Mouse (Mus musculus) limb, embryonic 10.5 days (tissue): ENCODE data around the gene Fam241b. TPM values are rescaled to one million over a fixed set of nuclear protein-coding genes. Genes with fewer than 3 reads are reported as not detected.

ENCODE experiments used
- DNase-seq: peaks from one replicate; pipeline ENCODE4 v3.0.0-alpha.2; 2017; ENCODE audit warnings: low spot score
- H3K27ac ChIP-seq: fragments of 300-500 bp; sonication (generic); 2 replicates; pipeline ENCODE4 v1.5.1; 2016; ENCODE audit warnings: mild to moderate bottlenecking
- H3K27me3 ChIP-seq: fragments of 300-500 bp; sonication (generic); 2 replicates; pipeline ENCODE4 v1.6.1; 2016; ENCODE audit warnings: low read depth, mild to moderate bottlenecking; ENCODE audit not compliant: poor library complexity, severe bottlenecking
- H3K36me3 ChIP-seq: fragments of 300-500 bp; sonication (generic); 2 replicates; pipeline ENCODE4 v1.6.1; 2016; ENCODE audit warnings: mild to moderate bottlenecking, moderate library complexity
- H3K4me1 ChIP-seq: fragments of 300-500 bp; sonication (generic); 2 replicates; pipeline ENCODE4 v1.6.1; 2016
- H3K4me3 ChIP-seq: fragments of 300-500 bp; sonication (generic); 2 replicates; pipeline ENCODE4 v1.5.1; 2016; ENCODE audit warnings: mild to moderate bottlenecking, moderate library complexity
- H3K9me3 ChIP-seq: fragments of 300-500 bp; sonication (generic); replicated peaks from 2 replicates; pipeline ENCODE4 v1.6.1; 2016; ENCODE audit warnings: mild to moderate bottlenecking
- WGBS: fragments of 180-500 bp; shearing (Covaris S2); methylation state at CpG from one replicate; pipeline ENCODE4 v1.1.7; 2016; 5-methylcytosine and 5-hydroxymethylcytosine counted together
- polyA plus RNA-seq: library from polyadenylated mRNA; unstranded; fragments of >200 nt; fragmentation: Nextera tagmentation; extraction: Ambion mirVana; gene quantifications from 2 replicates; pipeline ENCODE4 v1.2.1, GENCODE M21; 2016

The Fam241b gene
- polyA plus RNA-seq, result 9.0 and 12.6 TPM in 2 replicates

- no peak within 1 kb of the TSS for H3K27ac ChIP-seq
- H3K4me3 ChIP-seq, result no peak within 1 kb of the TSS
- no peaks in the 10 kb centered on the region for H3K9me3 ChIP-seq
- 62% methylated on average over 8 of the region's 8 CpGs for WGBS
- H3K36me3 ChIP-seq, result no peaks in the 10 kb centered on the region
- H3K27me3 ChIP-seq, result peaks cover 55% of the 10 kb centered on the region
- no peak for DNase-seq
- no peaks in the 10 kb centered on the region for H3K4me1 ChIP-seq
Measured at GRCm38 (mm10) chr10:62143820-62144219, at the start of gene Fam241b. Fam241b (minus strand) TSS chr10:62143920.

GRCm38 (mm10) chr10:62192701-62193157, 49.0 kb upstream of the Fam241b start:
- DNase-seq, result no peak
- H3K27me3 ChIP-seq, result peaks cover 5% of the 10 kb centered on the region
- peaks cover 12% of the 10 kb centered on the region for H3K4me1 ChIP-seq
- H3K27ac ChIP-seq, result no peak overlapping the region
- WGBS, result 77% methylated on average over 9 of the region's 9 CpGs
- no peak overlapping the region for H3K4me3 ChIP-seq
- no peaks in the 10 kb centered on the region for H3K9me3 ChIP-seq
- no peaks in the 10 kb centered on the region for H3K36me3 ChIP-seq

GRCm38 (mm10) chr10:62190821-62191220, 47.1 kb upstream of the Fam241b start:
- H3K27ac ChIP-seq, result no peak overlapping the region
- WGBS, result 91% methylated on average over 7 of the region's 7 CpGs
- no peaks in the 10 kb centered on the region for H3K9me3 ChIP-seq
- no peak for DNase-seq
- H3K36me3 ChIP-seq, result no peaks in the 10 kb centered on the region
- H3K27me3 ChIP-seq, result peaks cover 10% of the 10 kb centered on the region
- peaks cover 12% of the 10 kb centered on the region for H3K4me1 ChIP-seq
- no peak overlapping the region for H3K4me3 ChIP-seq

- no peaks in the 10 kb centered on the region for H3K36me3 ChIP-seq
- no peak for DNase-seq
- H3K4me1 ChIP-seq, result peaks cover 3% of the 10 kb centered on the region
- 84% methylated on average over 4 of the region's 4 CpGs for WGBS
- no peaks in the 10 kb centered on the region for H3K9me3 ChIP-seq
- H3K4me3 ChIP-seq, result no peak overlapping the region
- peaks cover 10% of the 10 kb centered on the region for H3K27me3 ChIP-seq
- H3K27ac ChIP-seq, result 0 out of 2 replicates have a peak overlapping the region, but pooled peaks have one; percentile 46
Measured at GRCm38 (mm10) chr10:62189910-62190309, 46.2 kb upstream of the Fam241b start.

GRCm38 (mm10) chr10:62189303-62189702, 45.6 kb upstream of the Fam241b start:
- no peak for DNase-seq
- H3K9me3 ChIP-seq, result no peaks in the 10 kb centered on the region
- H3K36me3 ChIP-seq, result no peaks in the 10 kb centered on the region
- peaks cover 2% of the 10 kb centered on the region; the same call in 1 of the 2 replicates for H3K4me1 ChIP-seq
- no peak overlapping the region for H3K4me3 ChIP-seq
- 71% methylated on average over 3 of the region's 3 CpGs for WGBS
- H3K27me3 ChIP-seq, result peaks cover 10% of the 10 kb centered on the region
- H3K27ac ChIP-seq, result no peak overlapping the region

GRCm38 (mm10) chr10:62186882-62187281, 43.2 kb upstream of the Fam241b start:
- H3K36me3 ChIP-seq, result no peaks in the 10 kb centered on the region
- H3K9me3 ChIP-seq, result no peaks in the 10 kb centered on the region
- H3K4me3 ChIP-seq, result no peak overlapping the region
- no peak overlapping the region for H3K27ac ChIP-seq
- WGBS, result 23% methylated on average over 7 of the region's 7 CpGs
- peaks cover 20% of the 10 kb centered on the region for H3K27me3 ChIP-seq
- peaks cover 2% of the 10 kb centered on the region; the same call in 1 of the 2 replicates for H3K4me1 ChIP-seq
- DNase-seq, result peak; percentile 91

- no peak overlapping the region for H3K4me3 ChIP-seq
- 2% methylated on average over 10 of the region's 10 CpGs for WGBS
- H3K36me3 ChIP-seq, result no peaks in the 10 kb centered on the region
- H3K27ac ChIP-seq, result no peak overlapping the region
- H3K9me3 ChIP-seq, result no peaks in the 10 kb centered on the region
- peaks cover 3% of the 10 kb centered on the region; the same call in 1 of the 2 replicates for H3K4me1 ChIP-seq
- DNase-seq, result peak; percentile 98
- peaks cover 18% of the 10 kb centered on the region for H3K27me3 ChIP-seq
Measured at GRCm38 (mm10) chr10:62183053-62183452, 39.3 kb upstream of the Fam241b start.

GRCm38 (mm10) chr10:62182471-62183014, 38.8 kb upstream of the Fam241b start:
- Histone ChIP-seq H3K4me1 (peaks cover 3% of the 10 kb centered on the region; the same call in 1 of the 2 replicates), H3K9me3 (no peaks in the 10 kb centered on the region), H3K27me3 (peaks cover 20% of the 10 kb centered on the region), H3K36me3 (no peaks in the 10 kb centered on the region), H3K4me3 (no peak overlapping the region), H3K27ac (no peak overlapping the region)
- WGBS, result 80% methylated on average over 6 of the region's 6 CpGs
- no peak for DNase-seq

- H3K4me3 ChIP-seq, result no peak overlapping the region
- H3K36me3 ChIP-seq, result no peaks in the 10 kb centered on the region
- no peaks in the 10 kb centered on the region for H3K9me3 ChIP-seq
- peaks cover 20% of the 10 kb centered on the region for H3K27me3 ChIP-seq
- H3K27ac ChIP-seq, result no peak overlapping the region
- DNase-seq, result peak; percentile 29
- peaks cover 3% of the 10 kb centered on the region; the same call in 1 of the 2 replicates for H3K4me1 ChIP-seq
- 54% methylated on average over 3 of the region's 3 CpGs for WGBS
Measured at GRCm38 (mm10) chr10:62181701-62182100, 38.0 kb upstream of the Fam241b start.

- DNase-seq, result no peak
- Histone ChIP-seq H3K36me3 (no peaks in the 10 kb centered on the region), H3K4me1 (peaks cover 3% of the 10 kb centered on the region; the same call in 1 of the 2 replicates), H3K27ac (no peak overlapping the region), H3K9me3 (no peaks in the 10 kb centered on the region), H3K27me3 (peaks cover 19% of the 10 kb centered on the region), H3K4me3 (no peak overlapping the region)
- 87% methylated on average over 3 of the region's 3 CpGs for WGBS
Measured at GRCm38 (mm10) chr10:62179944-62180343, 36.2 kb upstream of the Fam241b start.

- Histone ChIP-seq H3K4me3 (no peak overlapping the region), H3K4me1 (peaks cover 21% of the 10 kb centered on the region), H3K9me3 (no peaks in the 10 kb centered on the region), H3K27ac (no peak overlapping the region), H3K36me3 (no peaks in the 10 kb centered on the region), H3K27me3 (peaks cover 26% of the 10 kb centered on the region)
- DNase-seq, result peak; percentile 30
- WGBS, result 54% methylated on average over 15 of the region's 15 CpGs
Measured at GRCm38 (mm10) chr10:62174533-62175313, 31.0 kb upstream of the Fam241b start.

GRCm38 (mm10) chr10:62173941-62174448, 30.3 kb upstream of the Fam241b start:
- Histone ChIP-seq H3K4me1 (peaks cover 21% of the 10 kb centered on the region), H3K9me3 (no peaks in the 10 kb centered on the region), H3K27ac (no peak overlapping the region), H3K27me3 (peaks cover 26% of the 10 kb centered on the region), H3K4me3 (no peak overlapping the region), H3K36me3 (no peaks in the 10 kb centered on the region)
- peak; percentile 29 for DNase-seq
- WGBS, result 33% methylated on average over 9 of the region's 9 CpGs
